Comparison of ENCODE assay signal across 16 mouse cellular contexts in genomic region chr6:107968694-107969093, GRCm38 (mm10).
"Had no signal": no experiment of that assay in that cellular context is flagged by ENCODE, and none has a peak within 500 bp of the region (broad histone marks: within the 10 kb centered on the region; RNA-seq: fewer than 3 reads in every experiment).

No protein-coding gene starts in this region.

- ATAC-seq: hindbrain, postnatal 0 days; intestine, embryonic 16.5 days; liver, embryonic 12.5 days had no signal

- DNase-seq: gastrocnemius, postnatal 14 days; gastrocnemius, postnatal 36 days; heart, adult 11 months; heart, adult 2 months; heart, postnatal 14 days; heart, postnatal 36 days; kidney, adult 11 months; kidney, adult 2 months; kidney, adult 9 months; kidney, postnatal 14 days; kidney, postnatal 36 days; layer of hippocampus, adult 9-11 months; layer of hippocampus, postnatal 36 days had no signal
